Mouse (Mus musculus): ENCODE data around the gene Cst3.

Cst3 gene

DNA sequence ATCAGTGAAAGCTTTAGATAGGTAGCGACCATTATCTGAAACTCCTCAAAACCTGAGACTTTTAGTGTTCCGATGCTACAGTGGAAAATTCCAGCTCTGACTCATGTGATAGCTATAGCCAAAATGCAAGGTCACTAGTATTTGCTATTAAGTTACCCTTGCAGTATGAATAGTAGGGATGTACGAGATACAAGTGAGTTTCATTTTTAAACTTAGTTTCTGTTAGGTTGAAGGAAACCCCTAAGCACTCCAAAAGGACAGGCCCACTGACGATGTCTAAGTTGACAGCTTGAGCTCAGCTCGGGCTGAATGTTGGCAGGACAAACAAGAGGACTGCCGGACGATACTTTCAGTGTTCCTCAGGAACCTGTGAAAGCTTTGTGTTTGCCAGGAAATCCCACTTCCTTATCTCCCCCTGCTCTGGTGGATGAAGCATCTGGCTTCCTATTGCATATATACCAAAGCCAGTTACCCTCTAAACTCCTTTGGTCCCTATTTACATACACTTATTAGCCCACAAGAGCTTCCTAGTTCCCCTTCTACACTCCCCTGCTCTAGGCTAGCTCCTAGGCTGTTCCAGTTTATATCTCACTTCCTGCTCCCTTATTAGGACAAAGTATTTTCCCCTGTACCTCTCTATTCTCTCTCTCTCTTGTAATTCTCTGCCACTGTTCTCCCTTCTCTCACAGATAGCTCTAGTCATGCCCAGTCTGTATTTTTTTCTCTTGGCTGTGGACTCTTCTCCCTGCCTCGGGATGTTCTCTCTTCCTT lies 18.7 kb downstream of the Cst3 start:
- DNase-seq (ENCODE audit: low read depth, low spot score): no peak

DNA sequence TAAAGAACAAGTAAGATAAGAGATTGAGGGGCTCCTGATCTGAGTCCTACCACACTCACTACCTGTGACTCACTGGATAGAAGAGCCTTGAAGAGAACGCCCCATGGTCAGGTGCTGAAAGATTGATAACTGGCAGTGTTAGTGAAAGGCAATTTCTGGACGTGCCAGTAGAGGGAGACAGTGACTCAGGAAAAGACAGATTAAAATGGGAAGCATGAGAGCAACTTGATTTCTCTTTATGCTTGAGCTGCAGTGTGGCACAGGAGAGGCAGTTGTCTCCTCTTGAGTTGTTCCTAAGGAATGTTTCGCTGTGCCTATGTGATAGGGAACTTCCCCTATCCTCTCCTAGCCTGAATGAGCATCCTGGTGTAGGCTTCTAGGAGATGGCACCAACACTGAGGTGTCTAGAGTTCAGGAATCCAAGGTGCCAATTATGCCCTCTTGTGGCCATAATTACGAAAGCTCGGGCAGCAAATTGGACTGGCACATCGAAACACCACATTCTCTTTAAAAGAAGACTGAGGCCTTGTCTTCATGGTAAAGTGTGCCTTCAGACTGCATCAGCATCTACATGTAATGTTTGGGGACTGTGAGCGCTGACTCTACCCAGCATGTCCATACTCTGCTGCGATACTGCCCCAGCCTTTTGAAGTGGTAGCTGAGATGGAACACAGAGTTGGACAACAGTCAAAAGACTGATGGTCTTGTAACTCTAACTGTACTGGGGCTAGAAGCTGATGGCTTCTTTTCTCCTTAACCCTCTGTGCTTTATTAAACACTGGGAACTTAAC lies 24.2 kb downstream of the Cst3 start:
- DNase-seq (ENCODE audit: low read depth, low spot score): peak; percentile 60

DNA sequence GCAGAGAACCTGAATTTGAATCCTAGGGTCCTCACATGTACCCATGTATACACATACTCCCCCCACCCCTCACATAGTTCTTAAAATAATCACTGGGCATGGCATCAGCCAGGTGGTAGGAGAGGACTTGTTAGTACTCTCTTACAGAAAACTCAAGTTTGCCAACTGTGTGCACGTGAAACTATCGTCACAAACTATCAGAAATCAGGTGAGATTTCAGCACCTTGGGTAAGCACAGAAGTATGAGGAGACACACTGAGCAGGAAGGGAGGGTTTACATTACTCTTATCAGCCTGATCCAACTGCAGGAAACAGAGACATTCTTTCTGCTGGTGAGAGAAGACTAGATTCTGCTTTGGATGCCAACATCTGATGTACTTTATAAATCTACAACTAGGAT lies 36.3 kb downstream of the Cst3 start:
- DNase-seq (ENCODE audit: low read depth, low spot score): no peak

DNA sequence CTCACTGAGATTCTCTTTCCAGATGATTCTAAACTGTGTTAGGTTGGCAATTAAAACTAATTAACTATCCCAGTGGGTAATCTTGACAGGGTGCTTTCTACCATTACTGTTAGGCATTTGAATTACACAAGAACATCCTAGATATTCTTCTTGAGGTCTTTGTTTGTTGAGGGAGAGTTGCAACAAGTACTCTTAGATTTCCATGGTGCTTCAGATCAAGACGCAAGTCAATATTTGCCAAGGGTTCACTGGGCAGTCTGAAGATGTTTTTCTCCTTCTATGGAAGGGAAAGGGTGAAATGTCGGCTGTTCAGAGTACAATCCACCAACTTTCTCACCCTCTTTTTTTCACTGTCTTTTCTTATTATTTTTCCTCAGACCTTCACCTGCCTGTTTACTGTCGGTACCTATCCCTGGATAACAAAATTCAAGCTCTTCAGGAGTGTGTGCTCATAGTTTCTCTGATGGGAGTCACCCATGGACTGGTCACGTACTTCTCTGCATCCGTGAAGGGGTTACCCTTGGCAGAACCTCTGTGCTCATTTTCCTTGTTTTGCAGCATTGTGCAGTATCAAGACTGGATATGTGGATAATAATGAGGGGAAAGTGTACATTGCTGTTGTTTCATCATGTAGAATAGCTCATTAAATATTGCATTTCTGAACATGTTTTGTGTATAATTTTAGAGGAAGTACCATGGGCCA lies 37.3 kb downstream of the Cst3 start:
- no peak for DNase-seq (ENCODE audit: low read depth, low spot score)

DNA sequence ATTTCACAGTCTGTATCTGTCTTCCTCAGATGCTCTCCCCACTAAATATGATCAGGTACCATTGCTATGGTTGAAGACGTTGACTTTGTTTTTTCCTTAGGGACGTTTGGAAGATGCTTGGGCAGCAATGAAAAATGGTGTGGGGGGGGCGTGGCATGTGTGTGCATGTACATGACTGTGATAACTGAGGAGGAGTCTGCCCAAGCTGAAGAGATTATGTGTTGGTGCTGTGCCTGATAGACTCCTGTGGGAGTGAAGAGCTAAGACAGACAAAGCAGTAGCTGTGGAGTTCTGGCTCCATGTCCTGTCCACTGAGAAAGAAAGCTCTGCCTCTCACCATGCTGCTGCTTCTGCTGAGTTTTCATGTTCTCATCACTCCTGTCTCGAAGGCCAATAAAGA lies 40.6 kb downstream of the Cst3 start, which contains the start of gene Cst9:
Gene Cst9, plus strand, starts transcription at position 236 of the 400 bp plus-strand sequence.
- no peak for DNase-seq (ENCODE audit: low read depth, low spot score)

DNA sequence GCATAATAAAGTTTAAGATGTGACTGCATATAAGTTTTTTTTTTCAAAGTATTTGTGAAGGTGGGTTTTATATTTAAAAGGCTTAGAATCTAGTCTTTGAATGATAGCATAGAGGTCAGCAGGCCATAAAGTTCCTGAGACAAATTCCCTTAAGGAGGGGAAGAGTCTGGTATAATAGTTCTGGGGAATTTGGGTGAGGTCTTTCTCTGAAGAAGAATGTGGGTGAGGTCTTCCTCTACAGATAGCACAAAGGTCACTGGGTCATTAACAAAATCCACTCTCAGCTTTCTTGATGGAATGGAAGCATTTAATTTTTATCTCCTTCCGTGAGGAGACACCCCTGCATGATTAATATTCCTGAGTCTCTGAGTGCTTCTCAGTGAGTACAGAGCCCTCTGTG lies 49.5 kb downstream of the Cst3 start:
- DNase-seq (ENCODE audit: low read depth, low spot score): no peak

Measured in CD4-positive, CD25-positive, alpha-beta regulatory T cell, adult 2 months (primary cell).